Mouse (Mus musculus): ENCODE results near the gene Gbf1.

GRCm38 (mm10) chr19:46198891-46199290 lies 46.6 kb downstream of the Gbf1 start:
- TF ChIP-seq POLR2A (IDR thresholded peaks at IDR 0.05; ENCODE audit: extremely low read depth, insufficient read depth, low read length) = no peak
- TF ChIP-seq CTCF (IDR thresholded peaks at IDR 0.05; ENCODE audit: extremely low read depth, insufficient read depth, low read length) = no peak

Data from cortical plate, adult 2 months (tissue).